Mouse (Mus musculus) neural tube, embryonic 14.5 days (tissue): ENCODE measurements around the gene Wbp1l. TPM values are rescaled to one million over a fixed set of nuclear protein-coding genes. Genes with fewer than 3 reads are reported as not detected.

Source experiments
- polyA plus RNA-seq: library from polyadenylated mRNA; unstranded; fragments of >200 nt; fragmentation: Nextera tagmentation; extraction: Ambion mirVana; gene quantifications from 2 replicates; pipeline ENCODE4 v1.2.1, GENCODE M21; 2014

The Wbp1l gene
- polyA plus RNA-seq, 1 experiment from 2014 or later, result 28.2 TPM

Other genes with a start within 250 kb of the Wbp1l start
- gene 2310034G01Rik, start 248.8 kb upstream of the Wbp1l start, polyA plus RNA-seq, result 2.0 and 3.9 TPM in 2 replicates
- 320 and 344 TPM in 2 replicates for gene Actr1a, start 203.3 kb upstream of the Wbp1l start, polyA plus RNA-seq
- 20.2 and 24.9 TPM in 2 replicates for gene Sufu, start 202.2 kb upstream of the Wbp1l start, polyA plus RNA-seq
- 32.2 and 37.5 TPM in 2 replicates for gene Trim8, start 97.4 kb upstream of the Wbp1l start, polyA plus RNA-seq
- gene Arl3, start 25.9 kb upstream of the Wbp1l start, polyA plus RNA-seq, result 134 and 160 TPM in 2 replicates
- gene Sfxn2, start 25.7 kb upstream of the Wbp1l start, polyA plus RNA-seq, result 10.5 and 10.7 TPM in 2 replicates
- 0.35 TPM in 1 of 2 replicates, not detected in the other for gene Cyp17a1, start 74.1 kb downstream of the Wbp1l start, polyA plus RNA-seq
- gene Borcs7, start 90.8 kb downstream of the Wbp1l start, polyA plus RNA-seq, result 27.2 and 28.2 TPM in 2 replicates
- 44.3 and 47.8 TPM in 2 replicates for gene As3mt, start 108.4 kb downstream of the Wbp1l start, polyA plus RNA-seq
- 8.4 and 11.7 TPM in 2 replicates for gene Cnnm2, start 162.5 kb downstream of the Wbp1l start, polyA plus RNA-seq